Mouse (Mus musculus): ENCODE data around the gene Rest. TPM values are rescaled to one million over a fixed set of nuclear protein-coding genes. Genes with fewer than 3 reads are reported as not detected.

The Rest gene
- polyA plus RNA-seq, 1 experiment from 2014 or later: 39.2 TPM

DNA sequence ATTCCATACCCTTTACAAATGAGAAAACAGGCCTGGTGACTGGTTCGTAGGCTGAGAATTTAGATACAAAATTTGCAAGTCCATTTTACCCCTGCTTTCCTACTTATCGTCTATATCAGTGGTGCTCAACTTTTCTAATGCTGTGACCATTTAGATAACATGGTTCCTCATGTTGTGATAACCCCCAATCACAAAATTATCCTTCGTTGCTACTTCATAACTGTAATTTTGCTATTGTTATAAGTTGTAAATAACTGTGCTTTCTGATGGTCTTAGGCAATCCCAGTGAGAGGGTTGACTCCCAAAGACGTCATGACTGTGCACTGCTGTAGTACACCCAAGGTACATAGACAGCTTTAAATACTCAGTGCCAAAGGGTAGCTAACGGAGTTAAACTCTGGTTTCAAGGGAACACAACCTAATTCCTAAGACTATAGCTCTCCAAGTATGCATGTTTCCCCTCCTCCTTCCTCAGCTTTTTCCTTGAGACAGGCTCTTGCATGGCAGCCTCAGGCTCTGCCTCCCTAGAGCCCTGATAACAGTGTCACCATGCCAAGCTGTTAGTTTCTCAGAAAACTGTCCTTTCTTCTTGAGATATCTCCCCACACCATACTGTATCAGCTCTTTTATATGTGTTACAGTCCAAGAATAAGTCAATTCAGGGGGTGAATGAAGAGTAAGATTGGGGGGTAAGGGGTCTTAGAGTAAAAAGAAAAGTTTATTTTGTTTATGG, 42.7 kb downstream of the Rest start:
- Histone ChIP-seq H3K4me3 (ENCODE audit: low read depth, low read length) (peak overlapping the region; percentile 77), H3K27me3 (ENCODE audit: control insufficient read depth, insufficient read depth, low read length) (no peaks in the 10 kb centered on the region), H3K4me1 (ENCODE audit: control insufficient read depth, insufficient read depth, low read length) (peaks cover 22% of the 10 kb centered on the region), H3K4me2 (replicated peaks; ENCODE audit: low read depth, low read length) (peak overlapping the region; percentile 85), H3K9me3 (ENCODE audit: control insufficient read depth, low read depth, low read length) (no peaks in the 10 kb centered on the region), H3K27ac (ENCODE audit: low read length) (no peak overlapping the region), H3K9ac (replicated peaks; ENCODE audit: low read depth, low read length) (0 out of 2 replicates have a peak overlapping the region, but pooled peaks have one; percentile 87), H3K36me3 (ENCODE audit: control insufficient read depth, insufficient read depth, low read length) (peaks cover 17% of the 10 kb centered on the region)
- no peak for ATAC-seq (ENCODE audit: insufficient number of reproducible peaks, insufficient read depth, low FRiP score, low read depth)
- 78% methylated on average over 5 of the region's 5 CpGs for WGBS

DNA sequence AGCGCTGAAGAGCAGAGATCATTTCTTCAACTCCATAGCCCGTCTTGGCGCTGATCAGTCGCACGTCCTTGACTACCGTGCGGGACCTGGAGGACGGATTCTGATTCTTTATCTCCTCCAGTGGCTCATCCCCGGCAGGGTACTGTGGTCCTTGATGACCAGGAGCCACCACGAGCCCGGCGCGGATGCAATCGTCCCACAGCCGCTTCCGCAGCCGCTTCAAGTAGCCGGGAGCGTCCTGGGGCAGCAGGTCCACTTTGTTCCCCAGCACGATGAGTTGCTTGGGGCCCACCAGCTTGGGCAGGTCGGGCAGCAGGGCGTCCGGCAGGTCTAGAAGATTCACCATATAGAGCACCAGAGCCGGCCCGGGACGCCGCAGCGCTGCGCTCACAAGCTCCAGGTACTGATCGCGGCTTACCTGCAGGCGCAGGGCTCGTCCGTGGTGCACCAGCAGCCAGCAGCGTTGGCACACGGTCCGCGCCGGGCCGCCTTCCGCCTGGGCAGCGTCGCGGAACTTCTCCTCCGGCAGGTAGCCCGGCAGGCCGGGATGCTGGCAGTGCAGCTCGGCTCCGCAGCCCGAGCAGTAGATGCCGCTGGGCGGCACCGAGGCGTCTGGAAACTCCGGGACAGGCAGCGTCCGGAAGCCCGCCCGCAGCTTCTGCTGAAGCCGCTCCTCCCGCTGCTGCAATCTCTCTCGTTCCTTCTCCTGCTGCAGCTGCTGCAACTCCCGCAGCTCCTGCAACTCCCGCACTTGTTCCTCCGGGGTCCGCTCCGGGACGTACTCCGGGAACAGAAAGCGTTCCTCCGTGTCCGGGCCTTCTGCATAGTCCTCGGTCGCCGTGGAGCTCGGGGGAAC, 44.0 kb downstream of the Rest start:
- 0 out of 2 replicates have a peak overlapping the region, but pooled peaks have one; percentile 11 for H3K27ac ChIP-seq (ENCODE audit: low read length)
- under 1% methylated on average over 69 of the region's 76 CpGs for WGBS
- peaks cover 22% of the 10 kb centered on the region for H3K4me1 ChIP-seq (ENCODE audit: control insufficient read depth, insufficient read depth, low read length)
- peak overlapping the region; percentile 85 for H3K4me2 ChIP-seq (replicated peaks; ENCODE audit: low read depth, low read length)
- peak overlapping the region; percentile 87 for H3K9ac ChIP-seq (replicated peaks; ENCODE audit: low read depth, low read length)
- peaks cover 20% of the 10 kb centered on the region for H3K36me3 ChIP-seq (ENCODE audit: control insufficient read depth, insufficient read depth, low read length)
- H3K27me3 ChIP-seq (ENCODE audit: control insufficient read depth, insufficient read depth, low read length): no peaks in the 10 kb centered on the region
- H3K9me3 ChIP-seq (ENCODE audit: control insufficient read depth, low read depth, low read length): no peaks in the 10 kb centered on the region
- H3K4me3 ChIP-seq (ENCODE audit: low read depth, low read length): peak overlapping the region; percentile 77
- no peak for ATAC-seq (ENCODE audit: insufficient number of reproducible peaks, insufficient read depth, low FRiP score, low read depth)

DNA sequence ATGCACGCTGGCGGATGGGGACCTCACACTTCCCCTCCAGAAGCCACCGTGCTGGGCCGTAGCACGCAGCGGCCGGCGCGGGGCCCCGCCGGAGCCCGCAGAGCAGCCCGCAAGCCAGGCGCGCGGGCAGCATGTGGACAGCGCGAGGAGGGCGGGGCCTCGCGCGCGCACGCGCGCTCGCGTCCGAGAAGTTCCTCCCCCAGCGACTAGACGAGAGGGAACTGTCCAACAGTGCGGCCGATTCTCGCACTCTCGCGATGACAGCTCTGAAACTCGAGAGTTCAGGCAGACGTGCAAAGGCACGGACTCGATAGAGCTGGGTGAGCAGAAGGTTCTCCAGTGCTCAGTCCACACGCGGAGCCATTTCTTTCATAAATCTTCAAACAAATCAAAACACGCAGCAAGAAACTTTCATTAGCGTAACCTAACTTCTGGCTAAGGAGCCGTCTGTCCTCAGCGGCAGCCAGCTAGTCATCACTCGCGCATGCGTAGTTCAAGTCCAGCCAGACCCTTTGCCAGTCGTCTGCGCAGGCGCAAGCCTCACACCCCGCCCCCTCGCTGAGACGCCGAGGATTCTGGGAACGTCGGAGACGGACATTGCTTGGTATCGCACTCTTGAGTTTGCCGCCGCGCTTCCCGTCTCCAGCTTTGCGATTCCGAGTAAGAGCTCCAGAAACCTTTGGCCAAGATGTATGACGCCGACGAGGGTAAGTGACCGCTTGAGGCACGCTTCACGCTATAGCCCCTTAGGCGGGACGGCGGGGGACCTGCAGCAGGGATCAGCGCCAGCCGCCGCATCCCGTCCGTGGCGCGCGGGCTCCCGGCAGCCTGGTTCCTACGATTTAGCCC, 44.9 kb downstream of the Rest start, which contains the start of the genes Noa1 and Polr2b:
Gene Noa1 (minus strand): TSS at position 161 of the 849 bp plus-strand sequence.
Gene Polr2b (plus strand): TSS at position 224 of the 849 bp plus-strand sequence.
- ATAC-seq (ENCODE audit: insufficient number of reproducible peaks, insufficient read depth, low FRiP score, low read depth): peak; percentile 96
- H3K9me3 ChIP-seq (ENCODE audit: control insufficient read depth, low read depth, low read length): no peaks in the 10 kb centered on the region
- peak within 1 kb of the TSS; percentile 93 for H3K27ac ChIP-seq (ENCODE audit: low read length)
- peaks cover 22% of the 10 kb centered on the region for H3K4me1 ChIP-seq (ENCODE audit: control insufficient read depth, insufficient read depth, low read length)
- H3K4me3 ChIP-seq (ENCODE audit: low read depth, low read length): peak within 1 kb of the TSS; percentile 77
- H3K4me2 ChIP-seq (replicated peaks; ENCODE audit: low read depth, low read length): peak within 1 kb of the TSS; percentile 85
- peaks cover 23% of the 10 kb centered on the region for H3K36me3 ChIP-seq (ENCODE audit: control insufficient read depth, insufficient read depth, low read length)
- H3K27me3 ChIP-seq (ENCODE audit: control insufficient read depth, insufficient read depth, low read length): no peaks in the 10 kb centered on the region
- under 1% methylated on average over 83 of the region's 85 CpGs for WGBS
- peak within 1 kb of the TSS; percentile 87 for H3K9ac ChIP-seq (replicated peaks; ENCODE audit: low read depth, low read length)

DNA sequence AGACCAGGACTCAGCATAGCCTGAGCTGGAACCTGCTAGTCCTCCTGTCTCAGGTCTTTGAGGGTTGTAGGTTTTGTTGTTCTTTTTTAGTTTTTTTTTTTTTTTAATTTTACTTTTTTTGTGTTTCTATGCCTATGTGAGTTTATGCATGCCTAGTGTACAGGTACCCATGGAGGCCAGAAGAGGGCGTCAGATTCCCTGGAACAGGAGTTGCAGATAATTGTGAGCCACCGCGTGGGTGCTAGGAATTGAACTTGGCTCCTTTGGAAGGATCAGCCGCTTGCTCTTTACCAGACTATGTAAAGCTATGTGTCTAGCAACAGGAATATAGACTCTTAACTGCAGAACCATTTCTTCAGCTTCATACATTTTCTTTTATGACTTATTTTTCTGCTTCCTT, 48.9 kb downstream of the Rest start:
- Histone ChIP-seq H3K9me3 (ENCODE audit: control insufficient read depth, low read depth, low read length) (no peaks in the 10 kb centered on the region), H3K4me2 (replicated peaks; ENCODE audit: low read depth, low read length) (no peak overlapping the region), H3K27me3 (ENCODE audit: control insufficient read depth, insufficient read depth, low read length) (no peaks in the 10 kb centered on the region), H3K36me3 (ENCODE audit: control insufficient read depth, insufficient read depth, low read length) (peaks cover 29% of the 10 kb centered on the region), H3K4me3 (ENCODE audit: low read depth, low read length) (no peak overlapping the region), H3K9ac (replicated peaks; ENCODE audit: low read depth, low read length) (no peak overlapping the region), H3K4me1 (ENCODE audit: control insufficient read depth, insufficient read depth, low read length) (peaks cover 9% of the 10 kb centered on the region; the same call in 1 of the 2 replicates), H3K27ac (ENCODE audit: low read length) (no peak overlapping the region)
- no peak for ATAC-seq (ENCODE audit: insufficient number of reproducible peaks, insufficient read depth, low FRiP score, low read depth)
- 98% methylated on average over 4 of the region's 4 CpGs for WGBS

DNA sequence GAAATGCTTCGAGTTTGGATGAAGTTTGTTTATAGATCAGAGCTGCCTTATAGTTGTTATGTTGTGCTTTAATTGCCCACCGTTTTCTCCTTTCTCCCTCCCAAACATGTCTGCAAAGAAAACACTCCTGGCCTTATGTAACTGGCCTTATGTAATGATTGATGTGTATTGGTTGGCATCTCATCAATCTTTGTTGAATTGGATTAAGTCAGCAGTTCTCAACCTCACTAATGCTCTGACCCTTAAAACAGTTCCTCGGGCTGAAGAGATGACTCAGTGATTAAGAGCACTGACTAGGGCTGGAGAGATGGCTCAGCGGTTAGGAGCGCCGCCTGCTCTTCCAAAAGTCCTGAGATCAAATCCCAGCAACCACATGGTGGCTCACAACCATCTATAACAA, 49.7 kb downstream of the Rest start:
- Histone ChIP-seq H3K9ac (replicated peaks; ENCODE audit: low read depth, low read length) (no peak overlapping the region), H3K36me3 (ENCODE audit: control insufficient read depth, insufficient read depth, low read length) (peaks cover 34% of the 10 kb centered on the region), H3K4me3 (ENCODE audit: low read depth, low read length) (no peak overlapping the region), H3K9me3 (ENCODE audit: control insufficient read depth, low read depth, low read length) (no peaks in the 10 kb centered on the region), H3K27ac (ENCODE audit: low read length) (no peak overlapping the region), H3K4me1 (ENCODE audit: control insufficient read depth, insufficient read depth, low read length) (peaks cover 9% of the 10 kb centered on the region; the same call in 1 of the 2 replicates), H3K27me3 (ENCODE audit: control insufficient read depth, insufficient read depth, low read length) (no peaks in the 10 kb centered on the region), H3K4me2 (replicated peaks; ENCODE audit: low read depth, low read length) (no peak overlapping the region)
- ATAC-seq (ENCODE audit: insufficient number of reproducible peaks, insufficient read depth, low FRiP score, low read depth): no peak
- 74% methylated on average over 6 of the region's 6 CpGs for WGBS

DNA sequence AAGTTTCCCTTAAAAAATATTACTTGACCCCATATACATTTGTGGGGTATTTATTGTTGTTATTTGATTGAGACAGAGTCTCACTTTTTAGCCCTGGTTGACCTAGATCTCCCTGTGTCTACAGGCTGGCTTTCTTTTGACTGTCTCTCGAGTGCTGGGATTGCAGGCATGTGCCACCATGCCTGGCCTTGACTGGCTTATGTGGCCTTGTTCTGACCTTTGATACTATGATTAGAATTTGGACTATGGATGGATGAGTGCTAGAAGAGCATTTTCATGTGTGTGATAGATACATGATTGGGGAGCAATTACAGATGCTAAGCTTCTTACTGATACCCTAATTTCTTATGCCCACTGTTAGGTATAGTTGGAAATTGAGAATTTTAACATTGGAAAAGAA, 59.6 kb downstream of the Rest start:
- 94% methylated on average over 1 of the region's 1 CpGs for WGBS
- H3K27ac ChIP-seq (ENCODE audit: low read length): no peak overlapping the region
- no peaks in the 10 kb centered on the region for H3K27me3 ChIP-seq (ENCODE audit: control insufficient read depth, insufficient read depth, low read length)
- H3K4me1 ChIP-seq (ENCODE audit: control insufficient read depth, insufficient read depth, low read length): no peaks in the 10 kb centered on the region
- H3K4me3 ChIP-seq (ENCODE audit: low read depth, low read length): no peak overlapping the region
- no peak for ATAC-seq (ENCODE audit: insufficient number of reproducible peaks, insufficient read depth, low FRiP score, low read depth)
- H3K36me3 ChIP-seq (ENCODE audit: control insufficient read depth, insufficient read depth, low read length): peaks cover 80% of the 10 kb centered on the region
- H3K9ac ChIP-seq (replicated peaks; ENCODE audit: low read depth, low read length): no peak overlapping the region
- H3K4me2 ChIP-seq (replicated peaks; ENCODE audit: low read depth, low read length): no peak overlapping the region
- H3K9me3 ChIP-seq (ENCODE audit: control insufficient read depth, low read depth, low read length): no peaks in the 10 kb centered on the region

DNA sequence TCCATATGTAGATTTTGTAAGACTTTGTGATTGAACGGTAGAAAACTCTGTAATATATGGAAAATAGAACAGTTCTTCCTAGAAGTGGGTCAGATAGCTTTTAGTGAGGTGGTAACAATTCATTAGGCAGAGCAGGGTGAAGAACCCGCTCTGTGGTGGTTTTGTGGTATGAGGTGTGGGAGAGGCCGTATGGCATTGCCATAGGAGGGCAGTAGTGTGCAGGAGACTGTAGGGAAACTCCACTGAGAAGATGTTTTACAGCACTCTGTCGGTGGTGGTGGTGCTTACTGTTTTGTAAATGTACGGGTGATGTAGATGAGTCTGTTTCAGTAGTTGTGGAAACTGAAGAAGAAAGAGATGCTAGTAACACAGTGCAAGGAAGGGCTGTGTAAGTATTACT, 64.9 kb downstream of the Rest start:
- H3K4me3 ChIP-seq (ENCODE audit: low read depth, low read length): no peak overlapping the region
- no peak overlapping the region for H3K9ac ChIP-seq (replicated peaks; ENCODE audit: low read depth, low read length)
- H3K27ac ChIP-seq (ENCODE audit: low read length): no peak overlapping the region
- H3K4me1 ChIP-seq (ENCODE audit: control insufficient read depth, insufficient read depth, low read length): no peaks in the 10 kb centered on the region
- 74% methylated on average over 5 of the region's 5 CpGs for WGBS
- no peaks in the 10 kb centered on the region for H3K27me3 ChIP-seq (ENCODE audit: control insufficient read depth, insufficient read depth, low read length)
- H3K9me3 ChIP-seq (ENCODE audit: control insufficient read depth, low read depth, low read length): no peaks in the 10 kb centered on the region
- no peak overlapping the region for H3K4me2 ChIP-seq (replicated peaks; ENCODE audit: low read depth, low read length)
- ATAC-seq (ENCODE audit: insufficient number of reproducible peaks, insufficient read depth, low FRiP score, low read depth): no peak
- H3K36me3 ChIP-seq (ENCODE audit: control insufficient read depth, insufficient read depth, low read length): peaks cover 77% of the 10 kb centered on the region
